Comparison of ENCODE assay signal across 10 mouse cellular contexts in the genomic region with DNA sequence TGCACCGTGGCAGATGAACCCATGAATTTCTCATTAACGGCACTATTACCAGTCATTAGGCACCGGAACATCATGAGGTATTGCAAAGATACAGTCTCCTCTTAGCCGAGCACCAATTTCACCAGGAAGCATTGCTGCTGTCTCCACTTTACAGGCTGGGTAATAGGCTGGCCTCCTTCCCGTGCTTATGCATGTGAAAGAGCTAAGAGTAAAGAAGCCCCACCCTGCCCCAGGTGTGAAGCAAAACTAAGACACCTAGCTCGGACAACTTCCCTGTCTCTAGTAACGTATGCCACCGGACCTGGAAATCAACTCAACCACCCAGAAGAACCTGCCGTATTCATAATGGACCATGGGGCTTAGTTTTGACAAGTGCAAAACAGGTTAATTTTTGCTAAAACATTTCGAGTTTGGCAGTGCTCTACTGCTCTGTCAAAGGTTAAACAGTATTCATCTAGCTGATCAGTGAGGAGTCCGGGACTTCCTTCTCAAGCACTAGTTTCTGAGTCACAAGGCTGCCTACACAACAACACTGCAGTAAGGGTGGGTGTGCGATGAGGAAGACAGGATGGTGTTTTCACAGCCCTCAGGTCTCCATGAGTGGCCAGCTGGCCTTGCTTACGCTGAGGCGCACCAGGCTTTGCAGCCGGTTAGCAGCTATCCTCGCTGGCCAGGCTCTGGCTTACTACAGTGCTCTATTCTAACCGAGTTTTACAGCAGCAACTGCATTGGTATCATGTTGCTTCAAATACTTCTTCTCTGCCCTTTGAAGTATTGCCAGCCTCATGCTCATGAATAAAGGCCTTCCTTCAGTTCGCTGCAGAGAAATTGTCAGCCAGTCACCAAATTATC.
DNase-seq lines count a peak whose midpoint lies in the region; ATAC-seq and TF ChIP-seq lines count a peak whose summit lies in the region.
"Had no signal": no experiment of that assay in that cellular context is flagged by ENCODE, and none has a peak within 500 bp of the region (broad histone marks: within the 10 kb centered on the region; RNA-seq: fewer than 3 reads in every experiment).

No protein-coding gene starts in this region.

- no peaks in the 10 kb centered on the region for H3K27me3 ChIP-seq in heart, embryonic 12.5 days (replicated peaks)
- H3K27me3 ChIP-seq in heart, embryonic 10.5 days (ENCODE audit: insufficient read depth, poor library complexity, severe bottlenecking): no peaks in the 10 kb centered on the region
- H3K27me3 ChIP-seq in kidney, embryonic 16.5 days (ENCODE audit: insufficient read depth, low read length): no peaks in the 10 kb centered on the region

- H3K4me2 ChIP-seq in heart, embryonic 12.5 days: peak overlapping the region; percentile 3; the same call in 1 of the 2 replicates
- no peak overlapping the region for H3K4me2 ChIP-seq in kidney, embryonic 16.5 days (replicated peaks; ENCODE audit: low read depth, low read length)

- 64% methylated on average over 18 of the region's 18 CpGs for WGBS in heart, embryonic 12.5 days
- WGBS in heart, embryonic 10.5 days: 67% methylated on average over 18 of the region's 18 CpGs
- WGBS in kidney, embryonic 16.5 days: 46% methylated on average over 18 of the region's 18 CpGs

- H3K4me1 ChIP-seq in heart, embryonic 12.5 days (replicated peaks): peaks cover 55% of the 10 kb centered on the region
- H3K4me1 ChIP-seq in heart, embryonic 10.5 days: peaks cover 39% of the 10 kb centered on the region
- H3K4me1 ChIP-seq in kidney, embryonic 16.5 days (ENCODE audit: insufficient read depth, low read length): peaks cover 58% of the 10 kb centered on the region

- H3K36me3 ChIP-seq in heart, embryonic 12.5 days: no peaks in the 10 kb centered on the region
- H3K36me3 ChIP-seq in heart, embryonic 10.5 days: no peaks in the 10 kb centered on the region
- H3K36me3 ChIP-seq in kidney, embryonic 16.5 days (ENCODE audit: insufficient read depth, low read length): no peaks in the 10 kb centered on the region
- H3K36me3 ChIP-seq: G1E had no signal

- no peak overlapping the region for H3K4me3 ChIP-seq in heart, embryonic 12.5 days
- no peak overlapping the region for H3K4me3 ChIP-seq in heart, embryonic 10.5 days
- no peak overlapping the region for H3K4me3 ChIP-seq in kidney, embryonic 16.5 days (ENCODE audit: low read length)
- no peak overlapping the region for H3K4me3 ChIP-seq in gastrocnemius, adult 2 months
- H3K4me3 ChIP-seq: myocyte had no signal

- peak overlapping the region; percentile 37; the same call in 1 of the 2 replicates for H3K27ac ChIP-seq in heart, embryonic 12.5 days (ENCODE audit: poor library complexity, severe bottlenecking)
- H3K27ac ChIP-seq in heart, embryonic 10.5 days: no peak overlapping the region
- peak overlapping the region; percentile 7; the same call in 1 of the 2 replicates for H3K27ac ChIP-seq in kidney, embryonic 16.5 days (ENCODE audit: low read length)
- no peak overlapping the region for H3K27ac ChIP-seq in gastrocnemius, adult 2 months

- ATAC-seq in heart, embryonic 12.5 days (ENCODE audit: insufficient number of reproducible peaks, low FRiP score): peak; percentile 33; the same call in 1 of the 2 replicates
- no peak for ATAC-seq in kidney, embryonic 16.5 days (ENCODE audit: low FRiP score, low TSS enrichment)

- no peak overlapping the region for H3K9ac ChIP-seq in heart, embryonic 12.5 days
- no peak overlapping the region for H3K9ac ChIP-seq in kidney, embryonic 16.5 days (replicated peaks; ENCODE audit: low read length)

- no peak for TF ChIP-seq CTCF in gastrocnemius, adult 2 months (IDR thresholded peaks at IDR 0.05)

- DNase-seq in heart, embryonic 10.5 days (ENCODE audit: low spot score): no peak
- peak; percentile 10 for DNase-seq in thymus, postnatal 4 days
- no peak for DNase-seq in thymus, adult 18-20 months
- peak; percentile 55 to 65 for DNase-seq in right cerebral cortex, postnatal 10 days (ENCODE audit: low spot score in 2 of 2)
- DNase-seq in gastrocnemius, adult 2 months: no peak
- DNase-seq in layer of hippocampus, adult 11-12 months (ENCODE audit: low spot score): no peak

- intact Hi-C loops in gastrocnemius, adult 2 months (cut with DNase I): loop anchor here (5.0 kb wide), 1 partner anchor 84 kb away; no protein-coding TSS in a partner anchor

- no peaks in the 10 kb centered on the region for H3K9me3 ChIP-seq in heart, embryonic 12.5 days (replicated peaks)
- no peaks in the 10 kb centered on the region for H3K9me3 ChIP-seq in heart, embryonic 10.5 days
- no peaks in the 10 kb centered on the region for H3K9me3 ChIP-seq in kidney, embryonic 16.5 days (ENCODE audit: low read length)
- H3K9me3 ChIP-seq: G1E had no signal

Comparison
In these comparisons a context has a peak if more than half of its experiments do, and no peak if none do; other contexts are left out.
1. H3K27ac ChIP-seq: peak in heart, embryonic 12.5 days (single experiment) and kidney, embryonic 16.5 days (single experiment); none in heart, embryonic 10.5 days (single experiment) and gastrocnemius, adult 2 months (single experiment).
2. DNase-seq: peak in thymus, postnatal 4 days (single experiment) and right cerebral cortex, postnatal 10 days (2 of 2); none in heart, embryonic 10.5 days (single experiment), thymus, adult 18-20 months (0 of 2), gastrocnemius, adult 2 months (single experiment) and layer of hippocampus, adult 11-12 months (single experiment).